Mouse (Mus musculus): Measurements from ENCODE around the gene Tmem94. TPM values are rescaled to one million over a fixed set of nuclear protein-coding genes. Genes with fewer than 3 reads are reported as not detected.

Tmem94 gene
- polyA plus RNA-seq, 1 experiment from 2014 or later, result 28.7 TPM

- H3K4me1 ChIP-seq (ENCODE audit: control insufficient read depth in 2 of 2, insufficient read depth in 2 of 2, low read length in 2 of 2), result no peaks in the 10 kb centered on the region
- peaks cover 100% of the 10 kb centered on the region for H3K36me3 ChIP-seq (ENCODE audit: control insufficient read depth, insufficient read depth, low read length)
- no peak overlapping the region for H3K4me3 ChIP-seq (ENCODE audit: control insufficient read depth in 1 of 2, insufficient read depth in 1 of 2, low read depth in 1 of 2, low read length in 2 of 2)
- H3K4me2 ChIP-seq (ENCODE audit: low read length), result no peak overlapping the region
- 68% methylated on average over 9 of the region's 9 CpGs for WGBS
- no peaks in the 10 kb centered on the region for H3K27me3 ChIP-seq (ENCODE audit: control insufficient read depth, insufficient read depth, low read length)
- no peak overlapping the region for H3K9ac ChIP-seq (ENCODE audit: low read length)
- peak overlapping the region in 1 of 2 experiments; percentile 26; a peak in 1 of 4 replicates for H3K27ac ChIP-seq (replicated peaks in 1 of 2; ENCODE audit: control insufficient read depth in 1 of 2, insufficient read depth in 1 of 2, low read depth in 2 of 2, low read length in 2 of 2)
- H3K9me3 ChIP-seq (ENCODE audit: control insufficient read depth, low read length), result no peaks in the 10 kb centered on the region
- ATAC-seq (ENCODE audit: insufficient number of reproducible peaks, insufficient read depth, low FRiP score, low read depth), result no peak
Observed at GRCm38 (mm10) chr11:115797665-115798064, 32.4 kb downstream of the Tmem94 start.

- no peak overlapping the region for H3K27ac ChIP-seq (replicated peaks in 1 of 2; ENCODE audit: control insufficient read depth in 1 of 2, insufficient read depth in 1 of 2, low read depth in 2 of 2, low read length in 2 of 2)
- no peak overlapping the region for H3K4me2 ChIP-seq (ENCODE audit: low read length)
- 91% methylated on average over 15 of the region's 18 CpGs for WGBS
- no peak overlapping the region for H3K4me3 ChIP-seq (ENCODE audit: control insufficient read depth in 1 of 2, insufficient read depth in 1 of 2, low read depth in 1 of 2, low read length in 2 of 2)
- peaks cover 99% of the 10 kb centered on the region for H3K36me3 ChIP-seq (ENCODE audit: control insufficient read depth, insufficient read depth, low read length)
- no peak overlapping the region for H3K9ac ChIP-seq (ENCODE audit: low read length)
- H3K4me1 ChIP-seq (ENCODE audit: control insufficient read depth in 2 of 2, insufficient read depth in 2 of 2, low read length in 2 of 2), result peaks cover 0 to 4% of the 10 kb centered on the region in 2 experiments; a peak in 1 of 4 replicates
- no peaks in the 10 kb centered on the region for H3K9me3 ChIP-seq (ENCODE audit: control insufficient read depth, low read length)
- H3K27me3 ChIP-seq (ENCODE audit: control insufficient read depth, insufficient read depth, low read length), result no peaks in the 10 kb centered on the region
- ATAC-seq (ENCODE audit: insufficient number of reproducible peaks, insufficient read depth, low FRiP score, low read depth), result no peak
Observed at GRCm38 (mm10) chr11:115800981-115801380, 35.7 kb downstream of the Tmem94 start.

- Histone ChIP-seq H3K36me3 (ENCODE audit: control insufficient read depth, insufficient read depth, low read length) (peaks cover 97% of the 10 kb centered on the region), H3K27me3 (ENCODE audit: control insufficient read depth, insufficient read depth, low read length) (no peaks in the 10 kb centered on the region), H3K4me1 (ENCODE audit: control insufficient read depth in 2 of 2, insufficient read depth in 2 of 2, low read length in 2 of 2) (peaks cover 5 to 14% of the 10 kb centered on the region in 2 experiments), H3K9ac (ENCODE audit: low read length) (no peak overlapping the region; the same call in 1 of the 2 replicates), H3K9me3 (ENCODE audit: control insufficient read depth, low read length) (no peaks in the 10 kb centered on the region), H3K4me3 (ENCODE audit: control insufficient read depth in 1 of 2, insufficient read depth in 1 of 2, low read depth in 1 of 2, low read length in 2 of 2) (no peak overlapping the region), H3K4me2 (ENCODE audit: low read length) (no peak overlapping the region), H3K27ac (replicated peaks in 1 of 2; ENCODE audit: control insufficient read depth in 1 of 2, insufficient read depth in 1 of 2, low read depth in 2 of 2, low read length in 2 of 2) (no peak overlapping the region)
- no peak for ATAC-seq (ENCODE audit: insufficient number of reproducible peaks, insufficient read depth, low FRiP score, low read depth)
- 79% methylated on average over 24 of the region's 24 CpGs for WGBS
Observed at GRCm38 (mm10) chr11:115803072-115803709, 38.0 kb downstream of the Tmem94 start.

- ATAC-seq (ENCODE audit: insufficient number of reproducible peaks, insufficient read depth, low FRiP score, low read depth), result no peak
- peaks cover 81% of the 10 kb centered on the region for H3K36me3 ChIP-seq (ENCODE audit: control insufficient read depth, insufficient read depth, low read length)
Observed at GRCm38 (mm10) chr11:115805005-115805404, 39.8 kb downstream of the Tmem94 start.

GRCm38 (mm10) chr11:115806154-115806553 is 40.9 kb downstream of the Tmem94 start:
- peaks cover 77% of the 10 kb centered on the region for H3K36me3 ChIP-seq (ENCODE audit: control insufficient read depth, insufficient read depth, low read length)
- no peak overlapping the region for H3K27ac ChIP-seq (replicated peaks in 1 of 2; ENCODE audit: control insufficient read depth in 1 of 2, insufficient read depth in 1 of 2, low read depth in 2 of 2, low read length in 2 of 2)

More at GRCm38 (mm10) chr11:115805005-115805404, 39.8 kb downstream of the Tmem94 start:
- peaks cover 23 to 32% of the 10 kb centered on the region in 2 experiments for H3K4me1 ChIP-seq (ENCODE audit: control insufficient read depth in 2 of 2, insufficient read depth in 2 of 2, low read length in 2 of 2)
- no peak overlapping the region for H3K9ac ChIP-seq (ENCODE audit: low read length)
- no peaks in the 10 kb centered on the region for H3K27me3 ChIP-seq (ENCODE audit: control insufficient read depth, insufficient read depth, low read length)
- no peaks in the 10 kb centered on the region for H3K9me3 ChIP-seq (ENCODE audit: control insufficient read depth, low read length)
- H3K4me3 ChIP-seq (ENCODE audit: control insufficient read depth in 1 of 2, insufficient read depth in 1 of 2, low read depth in 1 of 2, low read length in 2 of 2), result no peak overlapping the region
- 93% methylated on average over 7 of the region's 7 CpGs for WGBS
- H3K27ac ChIP-seq (replicated peaks in 1 of 2; ENCODE audit: control insufficient read depth in 1 of 2, insufficient read depth in 1 of 2, low read depth in 2 of 2, low read length in 2 of 2), result no peak overlapping the region
- H3K4me2 ChIP-seq (ENCODE audit: low read length), result no peak overlapping the region

GRCm38 (mm10) chr11:115807306-115807705 is 42.1 kb downstream of the Tmem94 start:
- peaks cover 45 to 53% of the 10 kb centered on the region in 2 experiments for H3K4me1 ChIP-seq (ENCODE audit: control insufficient read depth in 2 of 2, insufficient read depth in 2 of 2, low read length in 2 of 2)
- no peak overlapping the region for H3K4me2 ChIP-seq (ENCODE audit: low read length)
- 0 out of 4 replicates have a peak overlapping the region, but pooled peaks of 1 of the 2 experiments have one; percentile 91 for H3K27ac ChIP-seq (replicated peaks in 1 of 2; ENCODE audit: control insufficient read depth in 1 of 2, insufficient read depth in 1 of 2, low read depth in 2 of 2, low read length in 2 of 2)
- no peak for ATAC-seq (ENCODE audit: insufficient number of reproducible peaks, insufficient read depth, low FRiP score, low read depth)
- H3K36me3 ChIP-seq (ENCODE audit: control insufficient read depth, insufficient read depth, low read length), result peaks cover 74% of the 10 kb centered on the region
- no peaks in the 10 kb centered on the region for H3K27me3 ChIP-seq (ENCODE audit: control insufficient read depth, insufficient read depth, low read length)
- H3K9me3 ChIP-seq (ENCODE audit: control insufficient read depth, low read length), result no peaks in the 10 kb centered on the region
- H3K4me3 ChIP-seq (ENCODE audit: control insufficient read depth in 1 of 2, insufficient read depth in 1 of 2, low read depth in 1 of 2, low read length in 2 of 2), result no peak overlapping the region
- H3K9ac ChIP-seq (ENCODE audit: low read length), result peak overlapping the region; percentile 89; the same call in 1 of the 2 replicates
- 89% methylated on average over 6 of the region's 6 CpGs for WGBS

More at GRCm38 (mm10) chr11:115806154-115806553, 40.9 kb downstream of the Tmem94 start:
- Histone ChIP-seq H3K4me1 (ENCODE audit: control insufficient read depth in 2 of 2, insufficient read depth in 2 of 2, low read length in 2 of 2) (peaks cover 33 to 43% of the 10 kb centered on the region in 2 experiments), H3K4me3 (ENCODE audit: control insufficient read depth in 1 of 2, insufficient read depth in 1 of 2, low read depth in 1 of 2, low read length in 2 of 2) (no peak overlapping the region), H3K9ac (ENCODE audit: low read length) (no peak overlapping the region), H3K4me2 (ENCODE audit: low read length) (no peak overlapping the region), H3K27me3 (ENCODE audit: control insufficient read depth, insufficient read depth, low read length) (no peaks in the 10 kb centered on the region), H3K9me3 (ENCODE audit: control insufficient read depth, low read length) (no peaks in the 10 kb centered on the region)
- no peak for ATAC-seq (ENCODE audit: insufficient number of reproducible peaks, insufficient read depth, low FRiP score, low read depth)
- 90% methylated on average over 10 of the region's 10 CpGs for WGBS

- H3K9me3 ChIP-seq (ENCODE audit: control insufficient read depth, low read length), result no peaks in the 10 kb centered on the region
- H3K27ac ChIP-seq (replicated peaks in 1 of 2; ENCODE audit: control insufficient read depth in 1 of 2, insufficient read depth in 1 of 2, low read depth in 2 of 2, low read length in 2 of 2), result peak overlapping the region; percentile 91 to 93
- ATAC-seq (ENCODE audit: insufficient number of reproducible peaks, insufficient read depth, low FRiP score, low read depth), result no peak
- H3K36me3 ChIP-seq (ENCODE audit: control insufficient read depth, insufficient read depth, low read length), result peaks cover 68% of the 10 kb centered on the region
- WGBS, result 67% methylated on average over 11 of the region's 11 CpGs
- no peak overlapping the region for H3K4me3 ChIP-seq (ENCODE audit: control insufficient read depth in 1 of 2, insufficient read depth in 1 of 2, low read depth in 1 of 2, low read length in 2 of 2)
- H3K9ac ChIP-seq (ENCODE audit: low read length), result peak overlapping the region; percentile 89; the same call in 1 of the 2 replicates
- no peaks in the 10 kb centered on the region for H3K27me3 ChIP-seq (ENCODE audit: control insufficient read depth, insufficient read depth, low read length)
- H3K4me1 ChIP-seq (ENCODE audit: control insufficient read depth in 2 of 2, insufficient read depth in 2 of 2, low read length in 2 of 2), result peaks cover 46 to 53% of the 10 kb centered on the region in 2 experiments
- H3K4me2 ChIP-seq (ENCODE audit: low read length), result peak overlapping the region; percentile 97
Observed at GRCm38 (mm10) chr11:115807971-115808370, 42.7 kb downstream of the Tmem94 start.
